Mouse (Mus musculus): ENCODE results near the gene Cracr2b. TPM values are rescaled to one million over a fixed set of nuclear protein-coding genes. Genes with fewer than 3 reads are reported as not detected.
A peak's percentile ranks its signal among the peaks of the same experiment; 100 is the strongest.

The Cracr2b gene
- polyA plus RNA-seq (2016; fragmentation: Nextera tagmentation; extraction: Ambion mirVana), result 6.6 and 8.3 TPM in 2 replicates

DNA sequence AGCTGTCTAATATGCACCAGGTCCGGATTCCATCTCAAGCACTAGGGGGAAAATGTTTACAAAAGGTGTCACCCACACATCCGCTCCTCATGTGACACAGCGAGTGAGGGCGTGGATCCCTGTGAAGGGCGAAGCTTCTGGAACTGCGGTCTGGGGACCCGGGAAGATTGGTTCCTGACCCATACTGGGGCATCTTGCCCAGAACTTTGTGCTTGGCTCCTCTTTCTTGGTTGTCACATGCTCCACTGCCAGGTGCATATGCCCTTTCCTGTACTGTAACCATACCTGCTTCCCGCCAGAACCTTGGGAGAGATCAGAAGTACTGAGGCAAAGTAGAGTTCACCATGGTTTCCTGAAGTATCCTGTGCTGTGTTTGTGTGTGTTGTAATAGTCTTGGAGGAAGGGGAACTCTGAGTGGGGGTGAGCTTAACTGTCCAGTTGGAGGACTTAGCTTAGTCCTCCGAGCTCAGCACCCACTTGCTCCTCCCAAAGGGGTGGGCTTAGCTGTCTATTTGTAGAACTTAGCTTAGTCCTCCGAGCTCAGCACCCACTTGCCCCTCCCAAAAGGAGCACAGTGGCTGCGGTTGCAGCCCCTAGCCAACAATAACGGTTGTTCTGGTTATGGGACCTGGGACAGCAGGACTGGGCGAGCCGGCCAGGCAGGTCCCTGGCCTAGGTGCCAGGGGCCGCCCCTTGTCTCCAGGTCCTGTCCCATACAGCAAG lies at the start of gene Cracr2b:
TSS of gene Cracr2b (plus strand) at position 704 of the 723 bp plus-strand sequence.
- Histone ChIP-seq H3K27me3 (replicated peaks; ENCODE audit: low read depth, poor library complexity, severe bottlenecking) (peaks cover 94% of the 10 kb centered on the region), H3K27ac (replicated peaks) (peak within 1 kb of the TSS; percentile 72; the same call in 1 of the 2 replicates), H3K4me1 (peaks cover 46% of the 10 kb centered on the region), H3K4me3 (peak within 1 kb of the TSS; percentile 59), H3K36me3 (replicated peaks) (peaks cover 14% of the 10 kb centered on the region), H3K9me3 (no peaks in the 10 kb centered on the region)
- 71% methylated on average over 15 of the region's 15 CpGs for WGBS
- no peak for DNase-seq (ENCODE audit: low spot score)

DNA sequence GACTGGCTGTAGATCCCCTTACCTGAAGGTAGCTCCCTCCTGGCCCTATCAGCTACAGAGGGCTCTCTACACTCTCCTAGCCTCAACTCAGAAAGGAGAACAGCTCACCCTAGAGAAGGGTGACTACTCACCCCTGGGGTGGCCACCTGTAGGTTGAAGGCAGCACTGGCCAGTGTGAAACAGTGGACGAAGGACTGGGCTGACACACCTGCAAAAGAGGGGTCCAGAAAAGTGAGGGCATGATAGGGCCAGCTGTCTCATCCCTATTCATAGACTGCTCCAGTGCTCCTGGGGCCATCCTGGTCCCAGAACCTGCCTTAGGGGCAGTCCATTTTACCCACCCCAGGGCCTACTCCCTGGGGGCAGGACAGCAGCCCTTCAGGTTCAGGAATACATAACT lies 49.2 kb upstream of the Cracr2b start:
- Histone ChIP-seq H3K9me3 (no peaks in the 10 kb centered on the region), H3K4me3 (0 out of 2 replicates have a peak overlapping the region, but pooled peaks have one; percentile 8), H3K27me3 (replicated peaks; ENCODE audit: low read depth, poor library complexity, severe bottlenecking) (no peaks in the 10 kb centered on the region), H3K27ac (replicated peaks) (no peak overlapping the region), H3K36me3 (replicated peaks) (peaks cover 42% of the 10 kb centered on the region), H3K4me1 (peaks cover 23% of the 10 kb centered on the region)
- no peak for DNase-seq (ENCODE audit: low spot score)
- 88% methylated on average over 1 of the region's 1 CpGs for WGBS

DNA sequence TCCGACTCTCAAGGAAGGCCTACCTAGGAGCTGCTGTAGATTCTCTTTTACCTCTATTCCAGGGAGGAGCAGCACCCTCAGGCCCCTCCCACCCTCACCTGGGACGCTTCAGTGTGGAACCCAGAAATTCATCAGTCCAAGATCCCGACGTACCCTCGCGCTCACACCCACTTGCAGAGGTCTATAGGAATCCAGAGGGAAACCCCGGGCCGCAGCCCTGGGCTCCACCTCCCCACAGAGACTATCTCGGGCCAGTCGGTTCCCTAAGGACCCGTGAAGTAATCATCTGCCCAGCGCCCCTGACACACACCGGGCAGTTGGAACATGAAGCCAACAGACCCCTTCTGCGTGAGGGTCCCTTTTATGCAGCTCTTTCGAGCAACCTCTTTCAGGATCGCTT lies 47.6 kb upstream of the Cracr2b start:
- Histone ChIP-seq H3K27me3 (replicated peaks; ENCODE audit: low read depth, poor library complexity, severe bottlenecking) (no peaks in the 10 kb centered on the region), H3K4me1 (peaks cover 23% of the 10 kb centered on the region), H3K9me3 (no peaks in the 10 kb centered on the region), H3K27ac (replicated peaks) (peak overlapping the region; percentile 90), H3K36me3 (replicated peaks) (peaks cover 31% of the 10 kb centered on the region), H3K4me3 (peak overlapping the region; percentile 72)
- peak; percentile 36 for DNase-seq (ENCODE audit: low spot score)
- 3% methylated on average over 16 of the region's 16 CpGs for WGBS

- H3K27me3 ChIP-seq (replicated peaks; ENCODE audit: low read depth, poor library complexity, severe bottlenecking), result no peaks in the 10 kb centered on the region
- H3K27ac ChIP-seq (replicated peaks), result peak within 1 kb of the TSS; percentile 90
- WGBS, result under 1% methylated on average over 56 of the region's 56 CpGs
- H3K36me3 ChIP-seq (replicated peaks), result peaks cover 24% of the 10 kb centered on the region
- H3K9me3 ChIP-seq, result no peaks in the 10 kb centered on the region
- H3K4me1 ChIP-seq, result peaks cover 22% of the 10 kb centered on the region
- peak; percentile 100 for DNase-seq (ENCODE audit: low spot score)
- H3K4me3 ChIP-seq, result peak within 1 kb of the TSS; percentile 72
These were observed 46.9 kb upstream of the Cracr2b start, which contains the start of gene Gatd1 for GRCm38 (mm10) chr7:141413809-141414584. Gene Gatd1, minus strand, starts transcription at chr7:141414136.

- H3K36me3 ChIP-seq (replicated peaks), result peaks cover 1% of the 10 kb centered on the region; the same call in 1 of the 2 replicates
- DNase-seq (ENCODE audit: low spot score), result no peak
- 77% methylated on average over 6 of the region's 6 CpGs for WGBS
- H3K4me3 ChIP-seq, result no peak overlapping the region
- H3K27ac ChIP-seq (replicated peaks), result no peak overlapping the region
- no peaks in the 10 kb centered on the region for H3K27me3 ChIP-seq (replicated peaks; ENCODE audit: low read depth, poor library complexity, severe bottlenecking)
- H3K9me3 ChIP-seq, result no peaks in the 10 kb centered on the region
- H3K4me1 ChIP-seq, result peaks cover 16% of the 10 kb centered on the region
These were observed 44.6 kb upstream of the Cracr2b start for GRCm38 (mm10) chr7:141416144-141416841.

GRCm38 (mm10) chr7:141417731-141418681 lies 42.9 kb upstream of the Cracr2b start:
- Histone ChIP-seq H3K36me3 (replicated peaks) (no peaks in the 10 kb centered on the region), H3K4me1 (peaks cover 13% of the 10 kb centered on the region), H3K27me3 (replicated peaks; ENCODE audit: low read depth, poor library complexity, severe bottlenecking) (no peaks in the 10 kb centered on the region), H3K4me3 (no peak overlapping the region), H3K27ac (replicated peaks) (no peak overlapping the region), H3K9me3 (no peaks in the 10 kb centered on the region)
- 71% methylated on average over 8 of the region's 8 CpGs for WGBS
- DNase-seq (ENCODE audit: low spot score), result no peak

DNA sequence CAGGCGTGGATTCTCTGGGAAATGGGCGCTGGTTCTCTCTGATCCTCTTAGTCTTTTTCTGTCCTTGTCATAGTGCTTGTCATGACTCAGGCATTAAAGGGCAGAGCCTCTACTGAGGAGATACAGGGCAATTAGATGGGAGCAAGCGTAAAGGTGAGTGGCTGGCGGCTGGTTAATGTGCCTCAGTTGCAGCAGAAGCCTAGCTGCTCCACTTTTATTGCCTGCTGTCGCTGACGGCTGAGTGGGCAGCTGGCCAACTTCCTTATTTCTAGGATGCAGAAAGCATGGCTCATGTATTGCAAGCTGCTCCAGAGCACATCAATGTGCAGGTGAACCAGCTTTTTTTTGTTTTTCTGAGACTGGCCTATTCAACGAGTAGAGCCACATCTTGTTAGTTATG lies 41.9 kb upstream of the Cracr2b start:
- H3K27ac ChIP-seq (replicated peaks), result no peak overlapping the region
- no peaks in the 10 kb centered on the region for H3K9me3 ChIP-seq
- peaks cover 8% of the 10 kb centered on the region for H3K4me1 ChIP-seq
- no peak overlapping the region for H3K4me3 ChIP-seq
- no peaks in the 10 kb centered on the region for H3K36me3 ChIP-seq (replicated peaks)
- DNase-seq (ENCODE audit: low spot score), result no peak
- no peaks in the 10 kb centered on the region for H3K27me3 ChIP-seq (replicated peaks; ENCODE audit: low read depth, poor library complexity, severe bottlenecking)
- 82% methylated on average over 7 of the region's 7 CpGs for WGBS

GRCm38 (mm10) chr7:141420030-141420702 lies 40.7 kb upstream of the Cracr2b start:
- Histone ChIP-seq H3K9me3 (no peaks in the 10 kb centered on the region), H3K36me3 (replicated peaks) (no peaks in the 10 kb centered on the region), H3K27me3 (replicated peaks; ENCODE audit: low read depth, poor library complexity, severe bottlenecking) (no peaks in the 10 kb centered on the region), H3K27ac (replicated peaks) (no peak overlapping the region), H3K4me1 (no peaks in the 10 kb centered on the region), H3K4me3 (no peak overlapping the region)
- 82% methylated on average over 9 of the region's 9 CpGs for WGBS
- DNase-seq (ENCODE audit: low spot score), result no peak

DNA sequence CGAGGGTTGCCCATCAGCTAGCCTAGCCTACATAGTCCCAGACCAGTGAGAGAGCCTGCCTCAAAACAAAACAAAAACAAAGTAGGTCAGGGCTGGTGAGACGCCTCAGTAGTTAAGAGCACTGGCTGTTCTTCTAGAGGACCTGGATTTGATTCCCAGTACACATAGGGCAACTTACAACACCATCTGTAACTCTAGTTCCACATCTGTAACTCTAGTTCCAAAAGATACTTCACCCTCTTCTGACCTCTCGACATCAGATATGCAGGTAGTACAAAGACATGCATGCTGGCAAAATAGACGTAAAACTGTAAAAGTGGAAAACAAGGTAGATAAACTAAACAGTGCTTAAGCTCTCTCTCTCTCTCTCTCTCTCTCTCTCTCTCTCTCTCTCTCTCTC lies 37.1 kb upstream of the Cracr2b start:
- DNase-seq (ENCODE audit: low spot score), result no peak
- no peak overlapping the region for H3K4me3 ChIP-seq
- H3K4me1 ChIP-seq, result peaks cover 11% of the 10 kb centered on the region
- H3K27me3 ChIP-seq (replicated peaks; ENCODE audit: low read depth, poor library complexity, severe bottlenecking), result peaks cover 19% of the 10 kb centered on the region
- 71% methylated on average over 4 of the region's 4 CpGs for WGBS
- no peaks in the 10 kb centered on the region for H3K9me3 ChIP-seq
- no peak overlapping the region for H3K27ac ChIP-seq (replicated peaks)
- H3K36me3 ChIP-seq (replicated peaks), result no peaks in the 10 kb centered on the region; the same call in 1 of the 2 replicates

DNA sequence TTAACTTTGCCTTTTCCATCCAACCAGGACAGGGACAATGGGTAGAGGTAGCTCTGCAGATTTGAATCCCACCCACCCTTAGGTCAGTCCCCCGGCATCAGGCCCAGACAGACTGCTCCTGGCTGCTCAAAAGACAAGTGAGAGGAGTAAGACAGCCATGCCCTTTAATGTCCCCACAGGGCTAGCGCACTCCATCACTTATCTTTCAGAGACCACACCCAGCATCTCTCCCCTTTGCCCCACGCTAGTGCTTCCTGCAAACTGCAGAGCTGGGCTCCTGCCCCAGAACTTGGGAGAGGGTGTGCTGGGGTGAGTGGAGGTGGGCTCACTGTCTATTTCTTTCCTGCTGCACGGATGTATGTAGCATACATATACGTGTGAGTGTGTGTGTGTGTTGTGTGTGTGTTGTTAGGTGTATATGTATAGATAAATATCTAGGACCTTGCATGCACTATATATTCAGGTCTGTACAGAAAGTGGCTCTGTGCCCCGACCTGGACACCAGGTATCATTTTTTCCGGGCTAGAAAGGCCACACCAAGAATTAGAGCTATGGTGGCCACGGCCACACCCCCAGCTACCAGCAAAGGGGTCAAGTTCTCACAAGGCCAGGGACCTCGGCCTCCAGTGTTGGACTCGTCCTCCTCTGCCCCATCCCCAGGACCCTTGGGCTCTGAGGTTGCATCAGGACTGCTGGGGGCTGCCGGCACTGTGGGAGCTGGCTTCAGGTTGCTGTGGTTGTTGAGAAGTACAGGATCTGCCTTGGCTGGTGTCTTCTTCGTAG lies 33.8 kb upstream of the Cracr2b start:
- Histone ChIP-seq H3K27me3 (replicated peaks; ENCODE audit: low read depth, poor library complexity, severe bottlenecking) (peaks cover 19% of the 10 kb centered on the region), H3K4me1 (peaks cover 27% of the 10 kb centered on the region), H3K36me3 (replicated peaks) (peaks cover 23% of the 10 kb centered on the region), H3K9me3 (no peaks in the 10 kb centered on the region), H3K27ac (replicated peaks) (no peak overlapping the region), H3K4me3 (no peak overlapping the region)
- no peak for DNase-seq (ENCODE audit: low spot score)
- WGBS, result 83% methylated on average over 12 of the region's 12 CpGs

DNA sequence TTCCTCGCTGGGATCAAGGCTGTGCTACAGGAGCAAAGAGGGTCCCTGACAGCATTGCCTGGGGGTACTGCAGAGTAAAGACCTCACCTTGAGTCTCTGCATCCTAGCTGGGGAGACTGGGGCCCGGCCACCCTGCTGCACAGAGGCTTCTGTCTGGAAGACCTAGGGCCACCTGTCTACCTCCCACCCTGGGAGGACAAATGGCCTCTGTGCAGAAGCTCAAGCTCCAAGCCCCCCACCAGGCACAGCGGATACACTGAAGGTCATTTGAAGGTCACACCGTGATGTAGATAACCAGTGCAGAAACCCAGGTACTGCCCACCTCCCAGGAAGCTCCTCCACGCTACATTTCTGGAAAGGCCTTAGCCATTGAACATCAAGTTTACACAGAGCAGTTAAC lies 32.2 kb upstream of the Cracr2b start:
- WGBS, result 50% methylated on average over 5 of the region's 5 CpGs
- H3K4me3 ChIP-seq, result peak overlapping the region; percentile 53
- H3K27ac ChIP-seq (replicated peaks), result peak overlapping the region; percentile 55
- H3K36me3 ChIP-seq (replicated peaks), result peaks cover 38% of the 10 kb centered on the region
- H3K27me3 ChIP-seq (replicated peaks; ENCODE audit: low read depth, poor library complexity, severe bottlenecking), result peaks cover 19% of the 10 kb centered on the region
- DNase-seq (ENCODE audit: low spot score), result no peak
- no peaks in the 10 kb centered on the region for H3K9me3 ChIP-seq
- peaks cover 37% of the 10 kb centered on the region for H3K4me1 ChIP-seq

All from embryonic facial prominence, embryonic 10.5 days (tissue).